Mouse (Mus musculus): ENCODE measurements around the gene Cgnl1.

- TF ChIP-seq CTCF (IDR thresholded peaks at IDR 0.05; ENCODE audit: control insufficient read depth, insufficient read depth, insufficient replicate concordance, low read depth, low read length): peak; percentile 41; the same call in 1 of the 2 replicates
- TF ChIP-seq POLR2A (IDR thresholded peaks at IDR 0.05; ENCODE audit: control insufficient read depth, low read depth, low read length): no peak
Measured at GRCm38 (mm10) chr9:71806422-71806805, 35.0 kb upstream of the Cgnl1 start.

All from testis, adult 2 months (tissue).